Mouse (Mus musculus): ENCODE results near the gene Ahcyl2.

- TF ChIP-seq EP300 (optimal IDR thresholded peaks at IDR 0.05) (no peak), CTCF (IDR thresholded peaks at IDR 0.05; ENCODE audit: low read depth) (peak; percentile 41)
These were observed 145.9 kb downstream of the Ahcyl2 start for GRCm38 (mm10) chr6:29913673-29914072.

All from stomach, postnatal 0 days (tissue).